ENCODE assay signal across 9 mouse cellular contexts in the genomic region with DNA sequence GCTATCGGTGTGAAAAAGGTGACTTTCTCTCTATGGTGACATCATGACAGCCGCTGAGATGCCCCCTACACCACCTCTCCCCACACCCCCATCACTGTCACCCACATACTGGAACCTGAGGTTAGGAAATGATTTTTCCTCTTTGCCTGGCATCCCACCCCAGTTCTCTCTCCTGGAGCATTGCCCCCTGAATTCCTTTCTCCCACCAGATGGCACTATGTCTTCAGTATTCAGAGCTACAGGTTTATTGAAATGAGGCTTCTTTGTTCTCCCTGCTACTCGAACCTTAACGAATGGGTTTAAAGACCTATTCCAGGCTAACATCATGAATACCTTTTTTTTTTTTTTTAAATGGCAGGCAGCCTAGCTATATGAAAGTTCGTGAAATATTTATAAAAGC.
A peak's percentile ranks its signal among the peaks of the same experiment; 100 is the strongest.
DNase-seq lines count a peak whose midpoint lies in the region; ATAC-seq and TF ChIP-seq lines count a peak whose summit lies in the region.
"Had no signal": no experiment of that assay in that cellular context is flagged by ENCODE, and none has a peak within 500 bp of the region (broad histone marks: within the 10 kb centered on the region; RNA-seq: fewer than 3 reads in every experiment).

No protein-coding gene starts in this region.

- TF ChIP-seq CTCF in Patski (IDR thresholded peaks at IDR 0.05), result peak; percentile 37
- TF ChIP-seq CTCF in layer of hippocampus, adult 2 months (conservative IDR thresholded peaks at IDR 0.05), result peak; percentile 78

- peak; percentile 13 for DNase-seq in kidney, adult 9 months
- DNase-seq in Patski (ENCODE audit: low read depth, low spot score), result no peak
- peak; percentile 44 to 71 for DNase-seq in layer of hippocampus, adult 2 months (ENCODE audit: low spot score in 2 of 2)
- peak; percentile 35 for DNase-seq in right cerebral cortex, adult 18-20 months
- DNase-seq in urinary bladder, adult 2 months (ENCODE audit: low spot score), result no peak
- no peak for DNase-seq in liver, embryonic 11.5 days (ENCODE audit: low spot score)

- no peaks in the 10 kb centered on the region for H3K27me3 ChIP-seq in kidney, embryonic 16.5 days (ENCODE audit: insufficient read depth, low read length)
- H3K27me3 ChIP-seq in Patski, result peaks cover 29% of the 10 kb centered on the region
- no peaks in the 10 kb centered on the region for H3K27me3 ChIP-seq in forebrain, embryonic 16.5 days (replicated peaks; ENCODE audit: control insufficient read depth, insufficient read depth, low read length)
- H3K27me3 ChIP-seq in liver, embryonic 11.5 days (replicated peaks; ENCODE audit: control insufficient read depth, insufficient read depth, low read length), result no peaks in the 10 kb centered on the region
- H3K27me3 ChIP-seq: limb, embryonic 15.5 days had no signal

- in situ Hi-C loops in Patski (cut with MboI; ENCODE audit: low pct_unique_long_range_greater_than_20kb), result no loop called here

- no peak for ATAC-seq in kidney, embryonic 16.5 days (ENCODE audit: low FRiP score, low TSS enrichment)
- ATAC-seq in Patski, result no peak
- ATAC-seq in forebrain, embryonic 16.5 days, result peak; percentile 91
- no peak for ATAC-seq in liver, embryonic 11.5 days (replicated peaks; ENCODE audit: low FRiP score)

- H3K4me3 ChIP-seq in kidney, embryonic 16.5 days (ENCODE audit: low read length), result no peak overlapping the region
- H3K4me3 ChIP-seq in forebrain, embryonic 16.5 days (replicated peaks; ENCODE audit: low read length), result no peak overlapping the region
- no peak overlapping the region for H3K4me3 ChIP-seq in layer of hippocampus, adult 2 months
- no peak overlapping the region for H3K4me3 ChIP-seq in liver, embryonic 11.5 days (ENCODE audit: low read depth, low read length)
- H3K4me3 ChIP-seq: limb, embryonic 15.5 days had no signal

- no peaks in the 10 kb centered on the region for H3K9me3 ChIP-seq in kidney, embryonic 16.5 days (ENCODE audit: low read length)
- no peaks in the 10 kb centered on the region for H3K9me3 ChIP-seq in forebrain, embryonic 16.5 days (ENCODE audit: control insufficient read depth, low read length)
- no peaks in the 10 kb centered on the region for H3K9me3 ChIP-seq in liver, embryonic 11.5 days (ENCODE audit: control insufficient read depth, low read length)
- H3K9me3 ChIP-seq: limb, embryonic 15.5 days had no signal

- 30% methylated on average over 5 of the region's 5 CpGs for WGBS in kidney, embryonic 16.5 days
- 34% methylated on average over 5 of the region's 5 CpGs for WGBS in forebrain, embryonic 16.5 days
- 47% methylated on average over 5 of the region's 5 CpGs for WGBS in liver, embryonic 11.5 days

- H3K4me2 ChIP-seq in kidney, embryonic 16.5 days (replicated peaks; ENCODE audit: low read depth, low read length), result no peak overlapping the region
- H3K4me2 ChIP-seq in forebrain, embryonic 16.5 days (ENCODE audit: low read length), result no peak overlapping the region
- H3K4me2 ChIP-seq in liver, embryonic 11.5 days, result no peak overlapping the region
- H3K4me2 ChIP-seq: limb, embryonic 15.5 days had no signal

- CTCF ChIA-PET in Patski (lab: Charles Lee), result interaction anchor here (1.0 to 1.5 kb wide), 2 partner anchors 19 to 22 kb away, joined by 3 to 4 read pairs; no protein-coding TSS in a partner anchor

- H3K9ac ChIP-seq in kidney, embryonic 16.5 days (replicated peaks; ENCODE audit: low read length), result no peak overlapping the region
- H3K9ac ChIP-seq in forebrain, embryonic 16.5 days (replicated peaks; ENCODE audit: low read depth, low read length), result no peak overlapping the region
- no peak overlapping the region for H3K9ac ChIP-seq in liver, embryonic 11.5 days (ENCODE audit: low read depth, low read length)
- H3K9ac ChIP-seq: limb, embryonic 15.5 days had no signal

- 0 out of 2 replicates have a peak, but pooled peaks cover under 1% of the 10 kb centered on the region for H3K4me1 ChIP-seq in kidney, embryonic 16.5 days (ENCODE audit: insufficient read depth, low read length)
- H3K4me1 ChIP-seq in forebrain, embryonic 16.5 days (replicated peaks; ENCODE audit: control insufficient read depth, insufficient read depth, low read length), result no peaks in the 10 kb centered on the region; the same call in 1 of the 2 replicates
- peaks cover 2% of the 10 kb centered on the region; the same call in 1 of the 2 replicates for H3K4me1 ChIP-seq in liver, embryonic 11.5 days (replicated peaks; ENCODE audit: control insufficient read depth, insufficient read depth, low read length)
- H3K4me1 ChIP-seq: limb, embryonic 15.5 days had no signal

- H3K27ac ChIP-seq in kidney, embryonic 16.5 days (ENCODE audit: low read length), result no peak overlapping the region
- H3K27ac ChIP-seq in forebrain, embryonic 16.5 days (ENCODE audit: low read length), result no peak overlapping the region
- no peak overlapping the region for H3K27ac ChIP-seq in layer of hippocampus, adult 2 months
- H3K27ac ChIP-seq in liver, embryonic 11.5 days (ENCODE audit: low read depth, low read length), result no peak overlapping the region
- H3K27ac ChIP-seq: limb, embryonic 15.5 days had no signal

- no peaks in the 10 kb centered on the region for H3K36me3 ChIP-seq in kidney, embryonic 16.5 days (ENCODE audit: insufficient read depth, low read length)
- H3K36me3 ChIP-seq in forebrain, embryonic 16.5 days (ENCODE audit: control insufficient read depth, insufficient read depth), result no peaks in the 10 kb centered on the region
- H3K36me3 ChIP-seq in liver, embryonic 11.5 days (ENCODE audit: control insufficient read depth, insufficient read depth, low read length), result no peaks in the 10 kb centered on the region
- H3K36me3 ChIP-seq: limb, embryonic 15.5 days had no signal

- POLR2A ChIA-PET in Patski (lab: Charles Lee), result no interaction called here

Comparison
In these comparisons a context has a peak if more than half of its experiments do, and no peak if none do; other contexts are left out.
1. DNase-seq: peak in kidney, adult 9 months (single experiment), layer of hippocampus, adult 2 months (2 of 2) and right cerebral cortex, adult 18-20 months (single experiment); none in Patski (single experiment), urinary bladder, adult 2 months (single experiment) and liver, embryonic 11.5 days (single experiment).